Mouse (Mus musculus): ENCODE measurements around the gene Nutm2. TPM values are rescaled to one million over a fixed set of nuclear protein-coding genes. Genes with fewer than 3 reads are reported as not detected.

Nutm2 gene
- not detected for total RNA-seq (2023)

DNA sequence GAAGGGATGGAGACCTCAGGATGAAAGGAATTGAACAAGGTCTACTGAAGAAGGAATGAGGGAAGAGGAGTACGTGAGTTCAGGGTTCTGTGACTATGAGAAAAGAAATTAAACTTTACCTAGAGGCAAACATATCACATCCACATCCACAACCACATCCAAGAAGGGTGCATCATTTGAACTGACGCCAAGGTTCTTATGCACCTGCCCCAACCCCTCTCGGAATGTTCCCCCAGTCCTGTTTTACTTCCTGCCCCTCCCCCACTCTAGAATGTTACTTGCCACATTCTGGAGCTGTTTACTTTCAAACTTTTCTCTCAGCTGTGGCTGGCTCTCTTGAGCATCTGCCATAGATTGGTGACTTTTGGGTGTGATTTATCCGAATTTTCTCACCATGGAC, at the start of gene Nutm2:
Gene Nutm2, plus strand, starts transcription at position 301 of the 400 bp plus-strand sequence.

DNA sequence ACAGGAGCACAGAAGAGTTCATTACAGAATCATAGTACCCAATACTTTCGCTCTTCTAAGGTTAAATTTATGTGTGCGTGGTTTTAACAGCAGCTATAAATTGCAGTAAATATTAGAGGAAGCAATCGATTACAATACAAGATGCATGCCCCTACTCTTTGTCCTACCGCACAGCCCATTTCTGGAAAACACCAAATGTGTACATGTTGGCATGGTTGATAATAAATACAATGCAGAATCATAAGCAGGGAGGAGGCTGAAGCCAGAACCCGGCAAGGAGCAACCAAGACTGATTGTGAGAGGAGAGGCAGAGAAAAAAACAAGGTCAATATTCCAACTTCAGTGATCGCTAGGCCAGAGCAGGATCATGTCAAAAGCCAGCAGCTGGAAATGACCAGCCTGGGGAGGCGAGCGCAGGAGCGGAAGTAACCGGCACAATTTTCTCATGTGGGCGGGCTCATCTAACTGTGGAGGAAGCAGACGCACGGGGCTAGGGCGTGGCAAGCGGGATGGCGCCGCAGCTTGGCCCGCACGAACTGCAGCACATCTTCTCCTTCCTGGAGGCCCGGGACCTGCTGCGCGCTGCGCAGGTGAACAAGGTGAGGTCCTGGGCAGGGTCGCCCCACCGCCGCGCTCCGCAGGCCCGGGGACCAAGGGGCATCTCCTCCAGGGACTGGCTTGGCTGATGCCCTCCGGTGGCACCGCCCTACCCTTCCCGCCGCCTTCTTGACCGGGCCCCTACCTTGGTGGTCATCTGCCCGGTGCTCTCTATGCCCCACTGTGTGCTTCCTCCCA, 49.5 kb upstream of the Nutm2 start, which contains the start of gene Fbxw17:
Gene Fbxw17, plus strand, starts transcription at position 476 of the 795 bp plus-strand sequence.

GRCm38 (mm10) chr13:50443812-50444211, 23.3 kb upstream of the Nutm2 start, which contains the start of gene Gm47429:
Gene Gm47429, minus strand, starts transcription at chr13:50443912.

Other genes starting within 250 kb of the Nutm2 start
- not detected for gene Gm906, start 217.0 kb upstream of the Nutm2 start, total RNA-seq (2023)
- gene Fbxw17, start 49.4 kb upstream of the Nutm2 start, total RNA-seq (2023) = 9.5 TPM
- gene Gm47429, start 23.4 kb upstream of the Nutm2 start, total RNA-seq (2023) = not detected
- not detected for gene Gm904, start 175.9 kb downstream of the Nutm2 start, total RNA-seq (2023)
- gene Gm8765, start 231.0 kb downstream of the Nutm2 start, total RNA-seq (2023) = not detected

All from CD4-positive naive resting alpha-beta T cell, adult 57 days (primary cell).